ENCODE assay signal across 16 mouse cellular contexts in genomic region chr3:67447143-67447542, GRCm38 (mm10). TPM values are rescaled to one million over a fixed set of nuclear protein-coding genes. Genes with fewer than 3 reads are reported as not detected.
DNase-seq lines count a peak whose midpoint lies in the region; ATAC-seq and TF ChIP-seq lines count a peak whose summit lies in the region.
"Had no signal": no experiment of that assay in that cellular context is flagged by ENCODE, and none has a peak within 500 bp of the region (broad histone marks: within the 10 kb centered on the region; RNA-seq: fewer than 3 reads in every experiment).

No protein-coding gene starts in this region.

- WGBS in hindbrain, postnatal 0 days: 95% methylated on average over 2 of the region's 2 CpGs
- 96% methylated on average over 2 of the region's 2 CpGs for WGBS in hindbrain, embryonic 13.5 days
- 86% methylated on average over 2 of the region's 2 CpGs for WGBS in lung, embryonic 14.5 days

- no peak overlapping the region for H3K27ac ChIP-seq in hindbrain, postnatal 0 days
- no peak overlapping the region for H3K27ac ChIP-seq in hindbrain, embryonic 13.5 days
- H3K27ac ChIP-seq in lung, embryonic 14.5 days (ENCODE audit: low read depth): no peak overlapping the region
- no peak overlapping the region for H3K27ac ChIP-seq in MEL (ENCODE audit: control insufficient read depth, low read depth, low read length)
- H3K27ac ChIP-seq: hindbrain, embryonic 10.5 days; macrophage had no signal

- H3K4me3 ChIP-seq in hindbrain, postnatal 0 days (ENCODE audit: low read length): no peak overlapping the region
- H3K4me3 ChIP-seq in hindbrain, embryonic 13.5 days: no peak overlapping the region
- no peak overlapping the region for H3K4me3 ChIP-seq in lung, embryonic 14.5 days (ENCODE audit: low read depth, low read length)
- H3K4me3 ChIP-seq in MEL (ENCODE audit: control insufficient read depth in 1 of 2, insufficient read depth in 1 of 2, low read depth in 2 of 2, low read length in 2 of 2): no peak overlapping the region
- H3K4me3 ChIP-seq: erythroblast, embryonic 14.5 days; heart, embryonic 12.5 days; hindbrain, embryonic 10.5 days had no signal

- peak; percentile 36 for TF ChIP-seq CTCF in hindbrain, postnatal 0 days (IDR thresholded peaks at IDR 0.05; ENCODE audit: low read depth)
- TF ChIP-seq CTCF in lung, embryonic 14.5 days (IDR thresholded peaks at IDR 0.05; ENCODE audit: low read depth): peak; percentile 27
- TF ChIP-seq CTCF in MEL (IDR thresholded peaks at IDR 0.05 in 2 of 3, conservative IDR thresholded peaks at IDR 0.05 in 1 of 3; ENCODE audit: control insufficient read depth in 1 of 3, insufficient read depth in 1 of 3, low read depth in 2 of 3, low read length in 3 of 3, poor library complexity in 1 of 3, severe bottlenecking in 1 of 3): peak; percentile 31 to 43 (median 35); a peak in 5 of 6 replicates

- H3K9me3 ChIP-seq in hindbrain, postnatal 0 days (ENCODE audit: low read length): no peaks in the 10 kb centered on the region
- no peaks in the 10 kb centered on the region for H3K9me3 ChIP-seq in hindbrain, embryonic 13.5 days
- H3K9me3 ChIP-seq in lung, embryonic 14.5 days (ENCODE audit: low read depth, low read length): no peaks in the 10 kb centered on the region
- no peaks in the 10 kb centered on the region for H3K9me3 ChIP-seq in MEL (replicated peaks; ENCODE audit: insufficient read depth, low read length)
- H3K9me3 ChIP-seq: heart, embryonic 12.5 days; hindbrain, embryonic 10.5 days had no signal

- TF ChIP-seq RAD21 in MEL (IDR thresholded peaks at IDR 0.05; ENCODE audit: low read depth, low read length): no peak; the same call in 1 of the 2 replicates

- H3K4me2 ChIP-seq in hindbrain, postnatal 0 days (ENCODE audit: low read depth, low read length): no peak overlapping the region
- H3K4me2 ChIP-seq in hindbrain, embryonic 13.5 days: no peak overlapping the region
- H3K4me2 ChIP-seq in lung, embryonic 14.5 days: no peak overlapping the region
- H3K4me2 ChIP-seq: heart, embryonic 12.5 days had no signal

- no peak overlapping the region for H3K9ac ChIP-seq in hindbrain, postnatal 0 days (replicated peaks; ENCODE audit: low read length)
- H3K9ac ChIP-seq in hindbrain, embryonic 13.5 days: no peak overlapping the region
- H3K9ac ChIP-seq in lung, embryonic 14.5 days: no peak overlapping the region
- no peak overlapping the region for H3K9ac ChIP-seq in MEL (ENCODE audit: control insufficient read depth, low read depth, low read length, poor library complexity, severe bottlenecking)
- H3K9ac ChIP-seq: heart, embryonic 12.5 days had no signal

- no peaks in the 10 kb centered on the region for H3K4me1 ChIP-seq in hindbrain, postnatal 0 days (ENCODE audit: insufficient read depth, low read length)
- no peaks in the 10 kb centered on the region for H3K4me1 ChIP-seq in hindbrain, embryonic 13.5 days (replicated peaks)
- H3K4me1 ChIP-seq in lung, embryonic 14.5 days (ENCODE audit: insufficient read depth): no peaks in the 10 kb centered on the region
- no peaks in the 10 kb centered on the region for H3K4me1 ChIP-seq in MEL (ENCODE audit: control insufficient read depth in 1 of 2, insufficient read depth in 2 of 2, low read length in 2 of 2)
- H3K4me1 ChIP-seq: heart, embryonic 12.5 days; hindbrain, embryonic 10.5 days had no signal

- H3K36me3 ChIP-seq in hindbrain, postnatal 0 days (ENCODE audit: insufficient read depth, low read length): peaks cover 60% of the 10 kb centered on the region
- peaks cover 72% of the 10 kb centered on the region for H3K36me3 ChIP-seq in hindbrain, embryonic 13.5 days
- peaks cover 75% of the 10 kb centered on the region for H3K36me3 ChIP-seq in lung, embryonic 14.5 days (ENCODE audit: insufficient read depth)
- H3K36me3 ChIP-seq in MEL (ENCODE audit: control insufficient read depth in 1 of 2, insufficient read depth in 2 of 2, low read length in 2 of 2): peaks cover 0 to 29% of the 10 kb centered on the region in 2 experiments; a peak in 3 of 4 replicates

- no peak for DNase-seq in hindbrain, postnatal 0 days (ENCODE audit: low spot score)
- peak; percentile 6 for DNase-seq in lung, embryonic 14.5 days
- DNase-seq in lung, postnatal 36 days: no peak
- DNase-seq in MEL (ENCODE audit: low read depth, low spot score): peak; percentile 25
- no peak for DNase-seq in frontal cortex, postnatal 36 days (ENCODE audit: low spot score in 2 of 2)
- no peak for DNase-seq in right cerebral cortex, postnatal 25 days
- DNase-seq: cerebellum, adult 11-12 months; retina, postnatal 1 day; thymus, adult 2 months had no signal

- no peak for TF ChIP-seq EP300 in MEL (IDR thresholded peaks at IDR 0.05; ENCODE audit: low read depth in 1 of 2, low read length in 2 of 2)

- TF ChIP-seq POLR2A in MEL (IDR thresholded peaks at IDR 0.05; ENCODE audit: control insufficient read depth in 1 of 2, insufficient read depth in 1 of 2, low read depth in 1 of 2, low read length in 2 of 2, poor library complexity in 1 of 2): no peak

- no peak for ATAC-seq in hindbrain, postnatal 0 days
- no peak for ATAC-seq in hindbrain, embryonic 13.5 days (ENCODE audit: low FRiP score)
- no peak for ATAC-seq in lung, embryonic 14.5 days (ENCODE audit: insufficient read depth)
- peak; percentile 72 for ATAC-seq in megakaryocyte progenitor cell, adult 5-6 weeks (replicated peaks; ENCODE audit: poor library complexity)
- ATAC-seq: CD4-positive, CD25-positive, alpha-beta regulatory T cell, adult 4 months had no signal

- H3K79me2 ChIP-seq in MEL (ENCODE audit: control insufficient read depth, insufficient read depth, low read length, poor library complexity): no peaks in the 10 kb centered on the region

- H3K27me3 ChIP-seq in hindbrain, postnatal 0 days (ENCODE audit: insufficient read depth, low read length): no peaks in the 10 kb centered on the region
- no peaks in the 10 kb centered on the region for H3K27me3 ChIP-seq in hindbrain, embryonic 13.5 days
- no peaks in the 10 kb centered on the region for H3K27me3 ChIP-seq in lung, embryonic 14.5 days (ENCODE audit: insufficient read depth, low read length)
- no peaks in the 10 kb centered on the region for H3K27me3 ChIP-seq in MEL (ENCODE audit: control insufficient read depth in 1 of 2, insufficient read depth in 2 of 2, low read length in 2 of 2)
- H3K27me3 ChIP-seq: heart, embryonic 12.5 days had no signal

TF ChIP-seq in MEL, 35 proteins besides CTCF, POLR2A, EP300 and RAD21:
- no peak for TF ChIP-seq MEF2A (IDR thresholded peaks at IDR 0.05; ENCODE audit: extremely low read depth, insufficient replicate concordance, low read depth, low read length, poor library complexity, severe bottlenecking)
- TF ChIP-seq E2F4 (IDR thresholded peaks at IDR 0.05; ENCODE audit: borderline replicate concordance, low read depth, low read length): no peak
- no peak for TF ChIP-seq KAT2A (conservative IDR thresholded peaks at IDR 0.05; ENCODE audit: low read depth, low read length)
- no peak for TF ChIP-seq USF1 (IDR thresholded peaks at IDR 0.05; ENCODE audit: low read depth, low read length)
- no peak for TF ChIP-seq ZC3H11A (IDR thresholded peaks at IDR 0.05; ENCODE audit: low read depth, low read length)
- no peak for TF ChIP-seq BHLHE40 (IDR thresholded peaks at IDR 0.05; ENCODE audit: borderline replicate concordance, low read depth, low read length)
- no peak for TF ChIP-seq TAL1 (IDR thresholded peaks at IDR 0.05; ENCODE audit: low read length)
- no peak for TF ChIP-seq MAFK (IDR thresholded peaks at IDR 0.05; ENCODE audit: borderline replicate concordance, low read depth, low read length)
- no peak for TF ChIP-seq MAX (IDR thresholded peaks at IDR 0.05; ENCODE audit: low read length)
- no peak for TF ChIP-seq USF2 (IDR thresholded peaks at IDR 0.05; ENCODE audit: borderline replicate concordance in 1 of 2, insufficient read depth in 1 of 2, low read depth in 1 of 2, low read length in 2 of 2)
- no peak for TF ChIP-seq MXI1 (IDR thresholded peaks at IDR 0.05; ENCODE audit: low read depth, low read length)
- TF ChIP-seq ZMIZ1 (IDR thresholded peaks at IDR 0.05; ENCODE audit: low read depth, low read length): no peak
- no peak for TF ChIP-seq ELF1 (IDR thresholded peaks at IDR 0.05; ENCODE audit: low read depth, low read length)
- no peak for TF ChIP-seq HCFC1 (IDR thresholded peaks at IDR 0.05; ENCODE audit: low read depth, low read length)
- TF ChIP-seq GATA1 (IDR thresholded peaks at IDR 0.05; ENCODE audit: low read depth, low read length): no peak
- TF ChIP-seq SIN3A (IDR thresholded peaks at IDR 0.05; ENCODE audit: low read length): no peak
- no peak for TF ChIP-seq POLR2AphosphoS5 (IDR thresholded peaks at IDR 0.05; ENCODE audit: borderline replicate concordance, low read depth, low read length)
TF ChIP-seq in MEL: peak in this region for 0.

RNA-seq across cellular contexts. Expression of gene Lxn, which starts 16.6 kb away (rescaled TPM):
- total RNA-seq in hindbrain, postnatal 0 days (2014; rRNA removed): 71.7 and 78.3 TPM in 2 replicates
- polyA plus RNA-seq in hindbrain, postnatal 0 days (2015; fragmentation: Nextera tagmentation; extraction: Ambion mirVana): 201 and 213 TPM in 2 replicates
- polyA plus RNA-seq in hindbrain, embryonic 13.5 days (2015; fragmentation: Nextera tagmentation; extraction: Ambion mirVana): 165 and 227 TPM in 2 replicates
- 191 and 197 TPM in 2 replicates for polyA plus RNA-seq in lung, embryonic 14.5 days (2014; fragmentation: Nextera tagmentation; extraction: Ambion mirVana)
- not detected in 2 replicates for total RNA-seq in MEL (2012; rRNA removed)
- under 1 TPM in 1 of 2 experiments, not detected in 1; 0.26 TPM for polyA plus RNA-seq in MEL (2012; ENCODE audit: insufficient read depth in 1 of 2, insufficient read length in 2 of 2, low read depth in 1 of 2, low replicate concordance in 2 of 2, missing spikeins in 1 of 2)
- 40.7 and 43.7 TPM in 2 replicates for total RNA-seq in megakaryocyte progenitor cell, adult 5-6 weeks (2015)
- 9.1 and 13.7 TPM in 2 replicates for total RNA-seq in megakaryocyte progenitor cell, adult 5-6 weeks (2017)

RNA-seq across cellular contexts. Expression of gene Gfm1, which starts 17.2 kb away (rescaled TPM):
- total RNA-seq in hindbrain, postnatal 0 days (2014; rRNA removed): 27.8 and 30.5 TPM in 2 replicates
- 25.1 and 26.7 TPM in 2 replicates for polyA plus RNA-seq in hindbrain, postnatal 0 days (2015; fragmentation: Nextera tagmentation; extraction: Ambion mirVana)
- 29.4 and 34.1 TPM in 2 replicates for polyA plus RNA-seq in hindbrain, embryonic 13.5 days (2015; fragmentation: Nextera tagmentation; extraction: Ambion mirVana)
- polyA plus RNA-seq in lung, embryonic 14.5 days (2014; fragmentation: Nextera tagmentation; extraction: Ambion mirVana): 45.9 and 51.5 TPM in 2 replicates
- total RNA-seq in MEL (2012; rRNA removed): 95.0 and 97.6 TPM in 2 replicates
- 100 to 1,000 TPM in 1 of 2 experiments, not detected in 1; 146 TPM for polyA plus RNA-seq in MEL (2012; ENCODE audit: insufficient read depth in 1 of 2, insufficient read length in 2 of 2, low read depth in 1 of 2, low replicate concordance in 2 of 2, missing spikeins in 1 of 2)
- 44.8 and 50.0 TPM in 2 replicates for total RNA-seq in megakaryocyte progenitor cell, adult 5-6 weeks (2015)
- 80.8 and 97.7 TPM in 2 replicates for total RNA-seq in megakaryocyte progenitor cell, adult 5-6 weeks (2017)

Comparison
In these comparisons a context has a peak if more than half of its experiments do, and no peak if none do; other contexts are left out.
1. DNase-seq: peak in lung, embryonic 14.5 days (single experiment) and MEL (single experiment); none in hindbrain, postnatal 0 days (single experiment), lung, postnatal 36 days (single experiment), frontal cortex, postnatal 36 days (0 of 2) and right cerebral cortex, postnatal 25 days (single experiment).
2. RNA of gene Lxn, which starts 16.6 kb away (polyA plus RNA-seq): 165 to 227 TPM in hindbrain, embryonic 13.5 days, 201 to 213 TPM in hindbrain, postnatal 0 days and 191 to 197 TPM in lung, embryonic 14.5 days; 0.26 TPM in MEL; every median in the first group is over 100 times any median in the second.
3. Peak in every context shown above with its lines, with median percentiles within 50 percentile points of each other: CTCF ChIP-seq.